Mouse (Mus musculus): ENCODE measurements at regions not wholly inside any gene's neighbourhood (a gene's known extent, or its start where the extent isn't known, plus 50 kb on each side); places are given as distances from the start of the nearest gene placed in this dataset.
A peak's percentile ranks its signal among the peaks of the same experiment; 100 is the strongest.

GRCm38 (mm10) chr2:19049877-19050731 is 52.0 kb downstream of the 4930426L09Rik start:
- no peaks in the 10 kb centered on the region for H3K27me3 ChIP-seq (ENCODE audit: insufficient read depth, low read length)
- H3K4me2 ChIP-seq (ENCODE audit: low read length), result peak overlapping the region; percentile 6; the same call in 1 of the 2 replicates
- H3K9me3 ChIP-seq (replicated peaks; ENCODE audit: low read length), result no peaks in the 10 kb centered on the region
- WGBS, result 53% methylated on average over 18 of the region's 18 CpGs
- H3K27ac ChIP-seq, result 0 out of 2 replicates have a peak overlapping the region, but pooled peaks have one; percentile 25
- H3K4me3 ChIP-seq (replicated peaks; ENCODE audit: low read depth, low read length), result no peak overlapping the region
- H3K36me3 ChIP-seq (ENCODE audit: insufficient read depth, low read length), result no peaks in the 10 kb centered on the region
- no peaks in the 10 kb centered on the region for H3K4me1 ChIP-seq (replicated peaks; ENCODE audit: insufficient read depth, low read length)
- H3K9ac ChIP-seq (ENCODE audit: low read depth, low read length), result no peak overlapping the region
- DNase-seq (ENCODE audit: low spot score) (peak; percentile 61), ATAC-seq (replicated peaks; ENCODE audit: low FRiP score, low read depth) (no peak)
- no peak for TF ChIP-seq CTCF (IDR thresholded peaks at IDR 0.05; ENCODE audit: low read depth)

GRCm38 (mm10) chr2:19055500-19055899 is 57.4 kb downstream of the 4930426L09Rik start:
- no peak overlapping the region for H3K9ac ChIP-seq (ENCODE audit: low read depth, low read length)
- H3K36me3 ChIP-seq (ENCODE audit: insufficient read depth, low read length), result no peaks in the 10 kb centered on the region
- no peak overlapping the region for H3K4me3 ChIP-seq (replicated peaks; ENCODE audit: low read depth, low read length)
- 79% methylated on average over 2 of the region's 2 CpGs for WGBS
- no peaks in the 10 kb centered on the region for H3K9me3 ChIP-seq (replicated peaks; ENCODE audit: low read length)
- no peaks in the 10 kb centered on the region for H3K27me3 ChIP-seq (ENCODE audit: insufficient read depth, low read length)
- DNase-seq (ENCODE audit: low spot score) (no peak), ATAC-seq (replicated peaks; ENCODE audit: low FRiP score, low read depth) (no peak)
- H3K4me1 ChIP-seq (replicated peaks; ENCODE audit: insufficient read depth, low read length), result no peaks in the 10 kb centered on the region
- H3K27ac ChIP-seq, result no peak overlapping the region
- TF ChIP-seq CTCF (IDR thresholded peaks at IDR 0.05; ENCODE audit: low read depth), result no peak
- no peak overlapping the region for H3K4me2 ChIP-seq (ENCODE audit: low read length)

GRCm38 (mm10) chr2:19057859-19058258 is 59.7 kb downstream of the 4930426L09Rik start:
- no peak for TF ChIP-seq CTCF (IDR thresholded peaks at IDR 0.05; ENCODE audit: low read depth)
- Histone ChIP-seq H3K36me3 (ENCODE audit: insufficient read depth, low read length) (no peaks in the 10 kb centered on the region), H3K9ac (ENCODE audit: low read depth, low read length) (no peak overlapping the region), H3K4me3 (replicated peaks; ENCODE audit: low read depth, low read length) (no peak overlapping the region), H3K4me1 (replicated peaks; ENCODE audit: insufficient read depth, low read length) (no peaks in the 10 kb centered on the region), H3K9me3 (replicated peaks; ENCODE audit: low read length) (no peaks in the 10 kb centered on the region), H3K4me2 (ENCODE audit: low read length) (no peak overlapping the region), H3K27ac (no peak overlapping the region), H3K27me3 (ENCODE audit: insufficient read depth, low read length) (no peaks in the 10 kb centered on the region)
- 77% methylated on average over 5 of the region's 5 CpGs for WGBS
- DNase-seq (ENCODE audit: low spot score) (no peak), ATAC-seq (replicated peaks; ENCODE audit: low FRiP score, low read depth) (no peak)

GRCm38 (mm10) chr2:19058765-19059164 is 60.6 kb downstream of the 4930426L09Rik start:
- DNase-seq (ENCODE audit: low spot score), result no peak
- H3K4me2 ChIP-seq (ENCODE audit: low read length), result no peak overlapping the region
- no peak for TF ChIP-seq CTCF (IDR thresholded peaks at IDR 0.05; ENCODE audit: low read depth)
- ATAC-seq (replicated peaks; ENCODE audit: low FRiP score, low read depth), result no peak
- H3K4me1 ChIP-seq (replicated peaks; ENCODE audit: insufficient read depth, low read length), result no peaks in the 10 kb centered on the region
- no peaks in the 10 kb centered on the region for H3K9me3 ChIP-seq (replicated peaks; ENCODE audit: low read length)
- 85% methylated on average over 3 of the region's 3 CpGs for WGBS
- H3K27ac ChIP-seq, result no peak overlapping the region
- no peaks in the 10 kb centered on the region for H3K27me3 ChIP-seq (ENCODE audit: insufficient read depth, low read length)
- H3K4me3 ChIP-seq (replicated peaks; ENCODE audit: low read depth, low read length), result no peak overlapping the region
- no peak overlapping the region for H3K9ac ChIP-seq (ENCODE audit: low read depth, low read length)
- no peaks in the 10 kb centered on the region for H3K36me3 ChIP-seq (ENCODE audit: insufficient read depth, low read length)

GRCm38 (mm10) chr2:19059246-19059645 is 61.1 kb downstream of the 4930426L09Rik start:
- ATAC-seq (replicated peaks; ENCODE audit: low FRiP score, low read depth) (no peak), DNase-seq (ENCODE audit: low spot score) (no peak)
- 58% methylated on average over 5 of the region's 5 CpGs for WGBS
- Histone ChIP-seq H3K9me3 (replicated peaks; ENCODE audit: low read length) (no peaks in the 10 kb centered on the region), H3K4me1 (replicated peaks; ENCODE audit: insufficient read depth, low read length) (no peaks in the 10 kb centered on the region), H3K4me3 (replicated peaks; ENCODE audit: low read depth, low read length) (no peak overlapping the region), H3K9ac (ENCODE audit: low read depth, low read length) (no peak overlapping the region), H3K4me2 (ENCODE audit: low read length) (no peak overlapping the region), H3K36me3 (ENCODE audit: insufficient read depth, low read length) (no peaks in the 10 kb centered on the region), H3K27me3 (ENCODE audit: insufficient read depth, low read length) (no peaks in the 10 kb centered on the region), H3K27ac (no peak overlapping the region)
- TF ChIP-seq CTCF (IDR thresholded peaks at IDR 0.05; ENCODE audit: low read depth), result no peak

GRCm38 (mm10) chr2:19060218-19060915 is 62.2 kb downstream of the 4930426L09Rik start:
- Histone ChIP-seq H3K9ac (ENCODE audit: low read depth, low read length) (no peak overlapping the region), H3K27me3 (ENCODE audit: insufficient read depth, low read length) (no peaks in the 10 kb centered on the region), H3K4me1 (replicated peaks; ENCODE audit: insufficient read depth, low read length) (no peaks in the 10 kb centered on the region), H3K4me2 (ENCODE audit: low read length) (no peak overlapping the region), H3K4me3 (replicated peaks; ENCODE audit: low read depth, low read length) (no peak overlapping the region), H3K27ac (no peak overlapping the region), H3K36me3 (ENCODE audit: insufficient read depth, low read length) (no peaks in the 10 kb centered on the region), H3K9me3 (replicated peaks; ENCODE audit: low read length) (no peaks in the 10 kb centered on the region)
- WGBS, result 53% methylated on average over 9 of the region's 9 CpGs
- no peak for ATAC-seq (replicated peaks; ENCODE audit: low FRiP score, low read depth)
- TF ChIP-seq CTCF (IDR thresholded peaks at IDR 0.05; ENCODE audit: low read depth), result no peak
- DNase-seq (ENCODE audit: low spot score), result peak; percentile 50

Measured in kidney, postnatal 0 days (tissue).